ENCODE assay signal across 19 mouse cellular contexts in genomic region chr16:52027326-52027725, GRCm38 (mm10). TPM values are rescaled to one million over a fixed set of nuclear protein-coding genes. Genes with fewer than 3 reads are reported as not detected.
DNase-seq lines count a peak whose midpoint lies in the region; ATAC-seq lines count a peak whose summit lies in the region.
"Had no signal": no experiment of that assay in that cellular context is flagged by ENCODE, and none has a peak within 500 bp of the region (broad histone marks: within the 10 kb centered on the region; RNA-seq: fewer than 3 reads in every experiment).

No protein-coding gene starts in this region.

- no peak overlapping the region for H3K27ac ChIP-seq in midbrain, embryonic 11.5 days (ENCODE audit: low read depth, low read length)
- no peak overlapping the region for H3K27ac ChIP-seq in midbrain, embryonic 16.5 days (ENCODE audit: low read length)

- 90% methylated on average over 4 of the region's 4 CpGs for WGBS in midbrain, embryonic 11.5 days
- WGBS in midbrain, embryonic 16.5 days: 96% methylated on average over 4 of the region's 4 CpGs

- H3K4me2 ChIP-seq in midbrain, embryonic 11.5 days: no peak overlapping the region
- no peak overlapping the region for H3K4me2 ChIP-seq in midbrain, embryonic 16.5 days (ENCODE audit: low read length)

- no peak for ATAC-seq in midbrain, embryonic 11.5 days (ENCODE audit: low FRiP score)
- ATAC-seq in midbrain, embryonic 16.5 days: no peak
- ATAC-seq: activated CD4-positive, CD25-positive, alpha-beta regulatory T cell, adult 4 months; CD4-positive, CD25-positive, alpha-beta regulatory T cell, adult 4 months; Patski had no signal

- H3K4me1 ChIP-seq in midbrain, embryonic 11.5 days (ENCODE audit: control insufficient read depth, insufficient read depth, low read length): 0 out of 2 replicates have a peak, but pooled peaks cover 7% of the 10 kb centered on the region
- peaks cover 5% of the 10 kb centered on the region for H3K4me1 ChIP-seq in midbrain, embryonic 16.5 days (ENCODE audit: control insufficient read depth, insufficient read depth, low read length)

- no peaks in the 10 kb centered on the region for H3K9me3 ChIP-seq in midbrain, embryonic 11.5 days (ENCODE audit: control insufficient read depth, low read length)
- H3K9me3 ChIP-seq in midbrain, embryonic 16.5 days (replicated peaks; ENCODE audit: control insufficient read depth, low read length, poor library complexity, severe bottlenecking): no peaks in the 10 kb centered on the region
- H3K9me3 ChIP-seq: G1E had no signal

- H3K36me3 ChIP-seq in midbrain, embryonic 11.5 days (ENCODE audit: control insufficient read depth, insufficient read depth, low read length): no peaks in the 10 kb centered on the region
- no peaks in the 10 kb centered on the region for H3K36me3 ChIP-seq in midbrain, embryonic 16.5 days (ENCODE audit: control insufficient read depth, insufficient read depth, low read length)
- H3K36me3 ChIP-seq: G1E had no signal

- H3K9ac ChIP-seq in midbrain, embryonic 11.5 days (ENCODE audit: low read length): no peak overlapping the region
- H3K9ac ChIP-seq in midbrain, embryonic 16.5 days (ENCODE audit: low read depth, low read length): no peak overlapping the region

- peak; percentile 70 for DNase-seq in heart, adult 11 months
- DNase-seq in heart, adult 18-20 months: no peak
- DNase-seq in midbrain, embryonic 11.5 days (ENCODE audit: low spot score, missing footprints): peak; percentile 69
- DNase-seq: adrenal gland, adult 2 months; adrenal gland, adult 8-10 months; adrenal gland, postnatal 10 days; adrenal gland, postnatal 14 days; adrenal gland, postnatal 25 days; adrenal gland, postnatal 36 days; B cell, adult 2 months; cerebellum, adult 11 months; cerebellum, adult 11-12 months; cerebellum, adult 18-20 months had no signal

- H3K4me3 ChIP-seq in midbrain, embryonic 11.5 days (ENCODE audit: low read depth, low read length): no peak overlapping the region
- no peak overlapping the region for H3K4me3 ChIP-seq in midbrain, embryonic 16.5 days (ENCODE audit: low read depth, low read length)

- no peaks in the 10 kb centered on the region for H3K27me3 ChIP-seq in midbrain, embryonic 11.5 days (ENCODE audit: control insufficient read depth, insufficient read depth, low read length)
- H3K27me3 ChIP-seq in midbrain, embryonic 16.5 days (ENCODE audit: control insufficient read depth, insufficient read depth, low read depth, low read length): no peaks in the 10 kb centered on the region
- H3K27me3 ChIP-seq: CH12.LX had no signal

RNA-seq across cellular contexts. Expression of gene Cblb, which starts 3.7 kb away (rescaled TPM):
- total RNA-seq in heart, adult 18-20 months (2021): 10 to 100 TPM; 10.9 to 14.4 TPM
- 38.6 and 46.5 TPM in 2 replicates for polyA plus RNA-seq in midbrain, embryonic 11.5 days (2014; fragmentation: Nextera tagmentation; extraction: Ambion mirVana)
- polyA plus RNA-seq in midbrain, embryonic 16.5 days (2015; fragmentation: Nextera tagmentation; extraction: Ambion mirVana): 10.4 and 12.0 TPM in 2 replicates

Comparison
In these comparisons a context has a peak if more than half of its experiments do, and no peak if none do; other contexts are left out.
1. DNase-seq: peak in heart, adult 11 months (single experiment) and midbrain, embryonic 11.5 days (single experiment); none in heart, adult 18-20 months (0 of 2).